Mouse (Mus musculus): Measurements from ENCODE around the gene Gfod1.

- no peak for TF ChIP-seq ZNF384 (IDR thresholded peaks at IDR 0.05; ENCODE audit: low read depth, low read length)
- no peak for TF ChIP-seq ZC3H11A (IDR thresholded peaks at IDR 0.05; ENCODE audit: borderline replicate concordance, low read depth, low read length)
- no peak for TF ChIP-seq MAFK (IDR thresholded peaks at IDR 0.05; ENCODE audit: insufficient read depth, low read depth, low read length)
- no peak for TF ChIP-seq CHD2 (IDR thresholded peaks at IDR 0.05; ENCODE audit: low read depth, low read length)
These were observed 49.4 kb upstream of the Gfod1 start for GRCm38 (mm10) chr13:43353356-43353755.

Measured in ES-E14 (cell line).